Comparison of ENCODE assay signal across 8 mouse cellular contexts in the genomic region with DNA sequence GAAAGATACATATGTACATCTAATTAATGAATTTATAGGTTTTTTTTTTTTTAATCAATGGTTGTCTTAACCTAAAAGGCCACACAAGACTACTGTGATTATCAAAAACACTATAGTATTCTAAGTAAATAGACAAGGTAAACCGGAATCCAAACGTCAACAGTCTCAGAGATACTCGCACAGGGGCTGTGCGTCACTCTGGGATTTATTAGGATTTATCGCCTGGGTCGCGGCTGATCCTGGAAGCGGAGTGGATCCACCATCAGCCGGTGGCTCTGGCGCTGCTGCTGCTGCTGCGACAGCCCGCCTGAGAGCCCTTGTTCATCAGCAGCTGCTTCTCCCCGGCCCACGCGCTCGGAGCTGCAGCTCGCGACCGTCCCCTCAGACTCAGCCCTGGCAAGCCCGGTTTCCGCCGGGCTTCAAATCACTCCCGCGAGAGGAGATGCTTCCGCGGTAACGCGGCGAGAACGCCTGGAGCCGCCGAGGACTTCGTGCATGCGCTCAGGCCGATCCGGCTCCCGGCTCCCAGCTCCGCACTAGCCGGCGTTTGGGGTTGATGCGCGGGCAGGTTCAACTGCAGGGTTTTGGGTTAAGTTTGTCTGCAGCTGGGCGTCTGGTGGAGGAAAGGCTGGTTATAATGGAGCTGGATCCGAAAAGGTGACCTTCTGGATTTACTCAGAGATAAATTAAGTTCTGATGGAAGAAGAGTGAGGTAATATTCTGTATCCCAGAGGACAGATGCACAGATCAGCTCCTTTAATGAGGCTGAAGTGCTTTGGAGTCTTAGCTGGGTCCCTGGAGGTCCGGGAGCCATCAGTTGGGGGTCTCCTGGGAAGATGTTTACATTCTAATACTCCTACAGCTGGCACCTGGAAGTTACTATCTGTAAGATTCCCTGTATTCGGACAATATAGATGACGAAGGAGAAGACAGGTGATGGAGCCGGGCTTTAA. TPM values are rescaled to one million over a fixed set of nuclear protein-coding genes. Genes with fewer than 3 reads are reported as not detected.
A peak's percentile ranks its signal among the peaks of the same experiment; 100 is the strongest.
DNase-seq lines count a peak whose midpoint lies in the region; ATAC-seq and TF ChIP-seq lines count a peak whose summit lies in the region.

No protein-coding gene starts in this region.

- peak; percentile 33 for DNase-seq in Patski (ENCODE audit: low read depth, low spot score)
- DNase-seq in cerebellum, postnatal 36 days = peak; percentile 59 to 69
- DNase-seq in gastrocnemius, adult 2 months = peak; percentile 82
- peak; percentile 60 for DNase-seq in left cerebral cortex, adult 11 months (ENCODE audit: low spot score)
- DNase-seq in lung, postnatal 25 days (ENCODE audit: low spot score) = peak; percentile 83
- DNase-seq in retina, adult 2 months (ENCODE audit: low read depth, low spot score) = peak; percentile 59
- DNase-seq in thymus, postnatal 14 days = peak; percentile 90

- H3K4me2 ChIP-seq in hindbrain, embryonic 16.5 days (ENCODE audit: low read length) = peak overlapping the region; percentile 85

- POLR2A ChIA-PET in Patski (lab: Charles Lee) = interaction anchor here (0.5 to 1.4 kb wide), 2 partner anchors 8 to 13 kb away, joined by 4 to 6 read pairs; partner anchors contain the start of gene Fbxl5

- no peaks in the 10 kb centered on the region for H3K36me3 ChIP-seq in hindbrain, embryonic 16.5 days (ENCODE audit: control insufficient read depth, insufficient read depth, low read length)

- CTCF ChIA-PET in Patski (lab: Charles Lee) = no interaction called here

- peak overlapping the region; percentile 44 for H3K27ac ChIP-seq in gastrocnemius, adult 2 months
- peak overlapping the region; percentile 85 for H3K27ac ChIP-seq in hindbrain, embryonic 16.5 days (ENCODE audit: low read depth, low read length)

- H3K9ac ChIP-seq in hindbrain, embryonic 16.5 days (ENCODE audit: low read depth, low read length) = peak overlapping the region; percentile 79

- no peak for TF ChIP-seq CTCF in Patski (IDR thresholded peaks at IDR 0.05)
- TF ChIP-seq CTCF in gastrocnemius, adult 2 months (IDR thresholded peaks at IDR 0.05) = no peak

- H3K4me3 ChIP-seq in gastrocnemius, adult 2 months = peak overlapping the region; percentile 72
- H3K4me3 ChIP-seq in hindbrain, embryonic 16.5 days (ENCODE audit: low read length) = peak overlapping the region; percentile 59

- no peaks in the 10 kb centered on the region for H3K9me3 ChIP-seq in hindbrain, embryonic 16.5 days (ENCODE audit: control insufficient read depth, low read length)

- peaks cover 4% of the 10 kb centered on the region for H3K4me1 ChIP-seq in hindbrain, embryonic 16.5 days (ENCODE audit: control insufficient read depth, insufficient read depth, low read depth, low read length)

- intact Hi-C loops in gastrocnemius, adult 2 months (cut with DNase I) = no loop called here

- peak; percentile 87 for ATAC-seq in Patski
- ATAC-seq in hindbrain, embryonic 16.5 days = peak; percentile 97

- no peaks in the 10 kb centered on the region for H3K27me3 ChIP-seq in Patski
- H3K27me3 ChIP-seq in hindbrain, embryonic 16.5 days (replicated peaks; ENCODE audit: control insufficient read depth, insufficient read depth, low read length) = no peaks in the 10 kb centered on the region

- in situ Hi-C loops in Patski (cut with MboI; ENCODE audit: low pct_unique_long_range_greater_than_20kb) = no loop called here

- 4% methylated on average over 48 of the region's 48 CpGs for WGBS in hindbrain, embryonic 16.5 days

RNA-seq across cellular contexts. Expression of gene Bst1, which starts 10.7 kb away (rescaled TPM):
- 864 TPM for polyA plus RNA-seq in Patski (2021)
- under 1 TPM in 1 of 2 experiments, not detected in 1; 0.17 TPM for total RNA-seq in gastrocnemius, adult 2 months (2021)
- not detected in 2 replicates for polyA plus RNA-seq in hindbrain, embryonic 16.5 days (2015; fragmentation: Nextera tagmentation; extraction: Ambion mirVana)

RNA-seq across cellular contexts. Expression of gene Fbxl5, which starts 13.4 kb away (rescaled TPM):
- 91.7 TPM for polyA plus RNA-seq in Patski (2021)
- total RNA-seq in gastrocnemius, adult 2 months (2021) = 10 to 100 TPM; 33.0 to 35.4 TPM
- polyA plus RNA-seq in hindbrain, embryonic 16.5 days (2015; fragmentation: Nextera tagmentation; extraction: Ambion mirVana) = 79.3 and 82.2 TPM in 2 replicates

Comparison
In these comparisons a context has a peak if more than half of its experiments do, and no peak if none do; other contexts are left out.
1. Peak in every context shown above with its lines: DNase-seq, ATAC-seq, H3K4me3 ChIP-seq and H3K27ac ChIP-seq.
2. DNase-seq: peak in every context shown above with its lines; median percentile 90 in thymus, postnatal 14 days; 83 in lung, postnatal 25 days; 82 in gastrocnemius, adult 2 months; 64 in cerebellum, postnatal 36 days; 60 in left cerebral cortex, adult 11 months; 59 in retina, adult 2 months; 33 in Patski.
3. RNA of gene Bst1, which starts 10.7 kb away (polyA plus RNA-seq): 864 TPM in Patski (single experiment); not detected in hindbrain, embryonic 16.5 days; every median in the first group is over 100 times any median in the second.